Comparison of ENCODE assay signal across 8 mouse cellular contexts in genomic region chr8:4212809-4213209, GRCm38 (mm10). TPM values are rescaled to one million over a fixed set of nuclear protein-coding genes. Genes with fewer than 3 reads are reported as not detected.
DNase-seq lines count a peak whose midpoint lies in the region; ATAC-seq and TF ChIP-seq lines count a peak whose summit lies in the region.

No protein-coding gene starts in this region.

- peaks cover 55% of the 10 kb centered on the region for H3K4me1 ChIP-seq in hindbrain, embryonic 15.5 days (replicated peaks)
- H3K4me1 ChIP-seq in lung, postnatal 0 days (ENCODE audit: insufficient read depth, low read depth, low read length) = peaks cover 12% of the 10 kb centered on the region; the same call in 1 of the 2 replicates
- H3K4me1 ChIP-seq in stomach, embryonic 16.5 days (ENCODE audit: control insufficient read depth, insufficient read depth, low read length) = peaks cover 14% of the 10 kb centered on the region

- no peak for TF ChIP-seq EP300 in lung, postnatal 0 days (IDR thresholded peaks at IDR 0.05)

- peak overlapping the region; percentile 32 for H3K4me3 ChIP-seq in left cerebral cortex, adult 2 months
- peak overlapping the region; percentile 82 for H3K4me3 ChIP-seq in hindbrain, embryonic 15.5 days
- peak overlapping the region; percentile 38 for H3K4me3 ChIP-seq in lung, postnatal 0 days (ENCODE audit: low read depth, low read length)
- H3K4me3 ChIP-seq in stomach, embryonic 16.5 days (replicated peaks; ENCODE audit: low read length) = peak overlapping the region; percentile 49

- DNase-seq in left cerebral cortex, adult 2 months (ENCODE audit: extremely low spot score in 1 of 2, low spot score in 2 of 2) = no peak
- no peak for DNase-seq in left cerebral cortex, adult 18-20 months (ENCODE audit: low spot score in 2 of 2)
- peak; percentile 43 for DNase-seq in brain, embryonic 14.5 days (ENCODE audit: low read depth)
- peak; percentile 60 for DNase-seq in lung, postnatal 0 days (ENCODE audit: low spot score)
- no peak for DNase-seq in gastrocnemius, postnatal 25 days
- no peak for DNase-seq in gastrocnemius, adult 18-20 months (ENCODE audit: low spot score)

- no peaks in the 10 kb centered on the region for H3K9me3 ChIP-seq in hindbrain, embryonic 15.5 days
- H3K9me3 ChIP-seq in lung, postnatal 0 days (ENCODE audit: low read length) = no peaks in the 10 kb centered on the region
- H3K9me3 ChIP-seq in stomach, embryonic 16.5 days (replicated peaks; ENCODE audit: control insufficient read depth, low read length) = 0 out of 2 replicates have a peak, but pooled peaks cover 5% of the 10 kb centered on the region

- intact Hi-C loops in left cerebral cortex, adult 2 months (cut with DNase I) = no loop called here

- H3K4me2 ChIP-seq in hindbrain, embryonic 15.5 days = peak overlapping the region; percentile 97
- H3K4me2 ChIP-seq in lung, postnatal 0 days (replicated peaks; ENCODE audit: low read depth, low read length) = peak overlapping the region; percentile 83
- peak overlapping the region; percentile 96 for H3K4me2 ChIP-seq in stomach, embryonic 16.5 days (ENCODE audit: low read depth, low read length)

- peak; percentile 0; the same call in 1 of the 2 replicates for ATAC-seq in hindbrain, embryonic 15.5 days (ENCODE audit: low FRiP score, low read depth)
- peak; percentile 16 for ATAC-seq in lung, postnatal 0 days
- peak; percentile 8 for ATAC-seq in stomach, embryonic 16.5 days (ENCODE audit: insufficient read depth, low FRiP score)

- TF ChIP-seq POLR2A in brain, embryonic 14.5 days (IDR thresholded peaks at IDR 0.05; ENCODE audit: borderline replicate concordance, extremely low read depth, insufficient read depth, insufficient read length, poor library complexity, severe bottlenecking) = no peak

- peaks cover 21% of the 10 kb centered on the region for H3K36me3 ChIP-seq in hindbrain, embryonic 15.5 days
- no peaks in the 10 kb centered on the region for H3K36me3 ChIP-seq in lung, postnatal 0 days (ENCODE audit: insufficient read depth, low read length)
- H3K36me3 ChIP-seq in stomach, embryonic 16.5 days (ENCODE audit: control insufficient read depth, insufficient read depth, low read length) = 0 out of 2 replicates have a peak, but pooled peaks cover 6% of the 10 kb centered on the region

- no peak overlapping the region for H3K27ac ChIP-seq in left cerebral cortex, adult 2 months
- H3K27ac ChIP-seq in hindbrain, embryonic 15.5 days (replicated peaks) = peak overlapping the region; percentile 71
- peak overlapping the region; percentile 54; the same call in 1 of the 2 replicates for H3K27ac ChIP-seq in lung, postnatal 0 days (ENCODE audit: low read length)
- peak overlapping the region; percentile 33 for H3K27ac ChIP-seq in stomach, embryonic 16.5 days (ENCODE audit: low read length)

- no peaks in the 10 kb centered on the region for H3K27me3 ChIP-seq in hindbrain, embryonic 15.5 days
- 0 out of 2 replicates have a peak, but pooled peaks cover 4% of the 10 kb centered on the region for H3K27me3 ChIP-seq in lung, postnatal 0 days (replicated peaks; ENCODE audit: insufficient read depth, low read length)
- peaks cover 16% of the 10 kb centered on the region; the same call in 1 of the 2 replicates for H3K27me3 ChIP-seq in stomach, embryonic 16.5 days (ENCODE audit: control insufficient read depth, insufficient read depth, low read length)

- H3K9ac ChIP-seq in hindbrain, embryonic 15.5 days = peak overlapping the region; percentile 53
- peak overlapping the region; percentile 23; the same call in 1 of the 2 replicates for H3K9ac ChIP-seq in lung, postnatal 0 days (replicated peaks; ENCODE audit: low read depth)
- H3K9ac ChIP-seq in stomach, embryonic 16.5 days (ENCODE audit: low read length) = peak overlapping the region; percentile 71

- no peak for TF ChIP-seq CTCF in left cerebral cortex, adult 2 months (IDR thresholded peaks at IDR 0.05)
- TF ChIP-seq CTCF in brain, embryonic 14.5 days (IDR thresholded peaks at IDR 0.05; ENCODE audit: borderline replicate concordance, extremely low read depth, insufficient read depth, insufficient read length) = no peak
- no peak for TF ChIP-seq CTCF in lung, postnatal 0 days (IDR thresholded peaks at IDR 0.05)

- WGBS in hindbrain, embryonic 15.5 days = 2% methylated on average over 25 of the region's 25 CpGs
- under 1% methylated on average over 20 of the region's 25 CpGs for WGBS in lung, postnatal 0 days
- WGBS in stomach, embryonic 16.5 days = under 1% methylated on average over 25 of the region's 25 CpGs

RNA-seq across cellular contexts. Expression of gene Prr36, which starts 4.5 kb away (rescaled TPM):
- 10 to 100 TPM; 42.9 to 46.0 TPM for total RNA-seq in left cerebral cortex, adult 2 months (2021)
- total RNA-seq in left cerebral cortex, adult 18-20 months (2021) = 10 to 100 TPM; 32.7 to 41.9 TPM
- polyA plus RNA-seq in brain, embryonic 14.5 days (2012; rRNA removed) = 32.7 and 82.9 TPM in 2 replicates
- 51.1 and 53.0 TPM in 2 replicates for polyA plus RNA-seq in hindbrain, embryonic 15.5 days (2015; fragmentation: Nextera tagmentation; extraction: Ambion mirVana)
- 0.89 and 0.99 TPM in 2 replicates for polyA plus RNA-seq in lung, postnatal 0 days (2015; fragmentation: Nextera tagmentation; extraction: Ambion mirVana)
- polyA plus RNA-seq in stomach, embryonic 16.5 days (2015; fragmentation: Nextera tagmentation; extraction: Ambion mirVana) = 2.4 and 2.7 TPM in 2 replicates
- total RNA-seq in gastrocnemius, postnatal 25 days (2021) = under 1 TPM in 1 of 2 experiments, not detected in 1; 0.05 TPM
- not detected for total RNA-seq in gastrocnemius, adult 18-20 months (2021)

RNA-seq across cellular contexts. Expression of gene Lrrc8e, which starts 13.8 kb away (rescaled TPM):
- total RNA-seq in left cerebral cortex, adult 2 months (2021) = not detected
- under 1 TPM in 1 of 2 experiments, not detected in 1; 0.33 TPM for total RNA-seq in left cerebral cortex, adult 18-20 months (2021)
- not detected in 2 replicates for polyA plus RNA-seq in brain, embryonic 14.5 days (2012; rRNA removed)
- polyA plus RNA-seq in hindbrain, embryonic 15.5 days (2015; fragmentation: Nextera tagmentation; extraction: Ambion mirVana) = 0.07 and 0.08 TPM in 2 replicates
- 6.0 and 7.8 TPM in 2 replicates for polyA plus RNA-seq in lung, postnatal 0 days (2015; fragmentation: Nextera tagmentation; extraction: Ambion mirVana)
- 6.1 and 9.2 TPM in 2 replicates for polyA plus RNA-seq in stomach, embryonic 16.5 days (2015; fragmentation: Nextera tagmentation; extraction: Ambion mirVana)
- total RNA-seq in gastrocnemius, postnatal 25 days (2021) = under 1 TPM in 1 of 2 experiments, not detected in 1; 0.08 TPM
- total RNA-seq in gastrocnemius, adult 18-20 months (2021) = not detected

RNA-seq across cellular contexts. Expression of gene Map2k7, which starts 25.7 kb away (rescaled TPM):
- total RNA-seq in left cerebral cortex, adult 2 months (2021) = 10 to 100 TPM; 98.1 to 99.1 TPM
- 100 to 1,000 TPM in 1 of 2 experiments, 10 to 100 TPM in 1; 92.3 to 108 TPM for total RNA-seq in left cerebral cortex, adult 18-20 months (2021)
- 58.7 and 63.5 TPM in 2 replicates for polyA plus RNA-seq in brain, embryonic 14.5 days (2012; rRNA removed)
- 28.0 and 29.4 TPM in 2 replicates for polyA plus RNA-seq in hindbrain, embryonic 15.5 days (2015; fragmentation: Nextera tagmentation; extraction: Ambion mirVana)
- polyA plus RNA-seq in lung, postnatal 0 days (2015; fragmentation: Nextera tagmentation; extraction: Ambion mirVana) = 22.9 and 23.6 TPM in 2 replicates
- polyA plus RNA-seq in stomach, embryonic 16.5 days (2015; fragmentation: Nextera tagmentation; extraction: Ambion mirVana) = 19.8 and 23.8 TPM in 2 replicates
- total RNA-seq in gastrocnemius, postnatal 25 days (2021) = 10 to 100 TPM; 75.9 to 79.6 TPM
- total RNA-seq in gastrocnemius, adult 18-20 months (2021) = 10 to 100 TPM; 80.9 to 90.4 TPM

RNA-seq across cellular contexts. Expression of gene Gm49320, which starts 25.9 kb away (rescaled TPM):
- 1 to 10 TPM in 1 of 2 experiments, not detected in 1; 1.8 TPM for total RNA-seq in left cerebral cortex, adult 2 months (2021)
- not detected for total RNA-seq in left cerebral cortex, adult 18-20 months (2021)
- polyA plus RNA-seq in brain, embryonic 14.5 days (2012; rRNA removed) = 4.3 and 5.6 TPM in 2 replicates
- polyA plus RNA-seq in hindbrain, embryonic 15.5 days (2015; fragmentation: Nextera tagmentation; extraction: Ambion mirVana) = 0.83 and 0.92 TPM in 2 replicates
- polyA plus RNA-seq in lung, postnatal 0 days (2015; fragmentation: Nextera tagmentation; extraction: Ambion mirVana) = 0.25 and 0.86 TPM in 2 replicates
- polyA plus RNA-seq in stomach, embryonic 16.5 days (2015; fragmentation: Nextera tagmentation; extraction: Ambion mirVana) = 0.79 TPM in 2 replicates
- total RNA-seq in gastrocnemius, postnatal 25 days (2021) = under 1 TPM in 1 of 2 experiments, not detected in 1; 0.16 TPM
- under 1 TPM in 1 of 2 experiments, not detected in 1; 0.14 TPM for total RNA-seq in gastrocnemius, adult 18-20 months (2021)

RNA-seq across cellular contexts. Expression of gene Tgfbr3l, which starts 35.2 kb away (rescaled TPM):
- total RNA-seq in left cerebral cortex, adult 2 months (2021) = 10 to 100 TPM in 1 of 2 experiments, 1 to 10 TPM in 1; 8.2 to 10.5 TPM
- 1 to 10 TPM; 9.5 TPM for total RNA-seq in left cerebral cortex, adult 18-20 months (2021)
- polyA plus RNA-seq in brain, embryonic 14.5 days (2012; rRNA removed) = 47.4 and 61.4 TPM in 2 replicates
- 4.3 and 4.8 TPM in 2 replicates for polyA plus RNA-seq in hindbrain, embryonic 15.5 days (2015; fragmentation: Nextera tagmentation; extraction: Ambion mirVana)
- polyA plus RNA-seq in lung, postnatal 0 days (2015; fragmentation: Nextera tagmentation; extraction: Ambion mirVana) = 2.2 and 4.3 TPM in 2 replicates
- polyA plus RNA-seq in stomach, embryonic 16.5 days (2015; fragmentation: Nextera tagmentation; extraction: Ambion mirVana) = 3.0 and 4.9 TPM in 2 replicates
- 1 to 10 TPM; 1.5 to 1.8 TPM for total RNA-seq in gastrocnemius, postnatal 25 days (2021)
- 1 to 10 TPM; 1.2 to 1.7 TPM for total RNA-seq in gastrocnemius, adult 18-20 months (2021)

Comparison
In these comparisons a context has a peak if more than half of its experiments do, and no peak if none do; other contexts are left out.
1. DNase-seq: peak in brain, embryonic 14.5 days (single experiment) and lung, postnatal 0 days (single experiment); none in left cerebral cortex, adult 2 months (0 of 2), left cerebral cortex, adult 18-20 months (0 of 2), gastrocnemius, postnatal 25 days (single experiment) and gastrocnemius, adult 18-20 months (single experiment).
2. H3K4me3 ChIP-seq: peak in every context shown above with its lines; median percentile 82 in hindbrain, embryonic 15.5 days; 49 in stomach, embryonic 16.5 days; 38 in lung, postnatal 0 days; 32 in left cerebral cortex, adult 2 months.
3. RNA of gene Prr36, which starts 4.5 kb away (total RNA-seq): 42.9 to 46.0 TPM in left cerebral cortex, adult 2 months and 32.7 to 41.9 TPM in left cerebral cortex, adult 18-20 months; 0.05 TPM in gastrocnemius, postnatal 25 days and not detected in gastrocnemius, adult 18-20 months; every median in the first group is over 10 times any median in the second.
4. Peak in every context shown above with its lines, with median percentiles within 50 percentile points of each other: ATAC-seq, H3K4me2 ChIP-seq and H3K9ac ChIP-seq.